Mouse (Mus musculus): Measurements from ENCODE around the gene Nphs1. TPM values are rescaled to one million over a fixed set of nuclear protein-coding genes. Genes with fewer than 3 reads are reported as not detected.
"Not testable (repeated sequence)": the region's sequence is repeated elsewhere in the genome, so short reads cannot be mapped to it uniquely, and the experiment has no call there.

The Nphs1 gene
- polyA plus RNA-seq, 1 experiment from 2014 or later, result 4.8 TPM

GRCm38 (mm10) chr7:30463996-30464395, 5.9 kb downstream of the Nphs1 start:
- H3K27me3 ChIP-seq, result peaks cover 97% of the 10 kb centered on the region

DNA sequence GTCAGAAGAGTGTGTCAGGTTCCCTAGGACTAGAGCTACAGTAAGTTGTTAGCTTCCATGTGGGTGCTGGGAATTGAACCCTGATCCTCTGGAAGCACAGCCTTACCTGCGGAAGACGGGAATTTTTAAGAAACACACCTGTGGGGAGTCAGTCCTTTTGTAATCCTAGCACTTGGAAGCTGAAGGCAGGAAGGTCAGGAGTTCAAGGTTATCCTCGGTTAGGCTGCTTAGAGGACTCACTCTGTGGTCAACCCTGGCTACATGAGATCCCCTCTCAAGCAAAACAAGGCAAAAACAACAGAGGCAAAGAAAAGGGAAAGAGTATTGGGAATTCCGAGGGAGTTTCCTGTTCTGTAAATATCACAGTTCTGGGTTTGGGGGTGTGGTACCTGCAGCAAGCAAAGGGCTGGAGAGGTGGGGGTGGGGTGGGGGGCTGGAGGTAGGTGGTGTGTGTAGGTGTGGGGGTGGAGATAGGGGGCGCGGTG, 6.7 kb downstream of the Nphs1 start:
- ATAC-seq (replicated peaks; ENCODE audit: low FRiP score), result no peak
- 10% methylated on average over 6 of the region's 6 CpGs for WGBS
- no peaks in the 10 kb centered on the region for H3K9me3 ChIP-seq (replicated peaks)
- no peak overlapping the region for H3K4me3 ChIP-seq (replicated peaks)
- no peak overlapping the region for H3K4me2 ChIP-seq
- H3K36me3 ChIP-seq, result no peaks in the 10 kb centered on the region
- H3K4me1 ChIP-seq, result peaks cover 6% of the 10 kb centered on the region; the same call in 1 of the 2 replicates
- H3K27me3 ChIP-seq, result peaks cover 89% of the 10 kb centered on the region
- no peak overlapping the region for H3K9ac ChIP-seq
- H3K27ac ChIP-seq, result no peak overlapping the region

More at GRCm38 (mm10) chr7:30463996-30464395, 5.9 kb downstream of the Nphs1 start:
- H3K27ac ChIP-seq, result no peak overlapping the region
- H3K4me1 ChIP-seq, result peaks cover 6% of the 10 kb centered on the region; the same call in 1 of the 2 replicates
- H3K4me3 ChIP-seq (replicated peaks), result no peak overlapping the region
- ATAC-seq (replicated peaks; ENCODE audit: low FRiP score), result no peak
- no peaks in the 10 kb centered on the region for H3K9me3 ChIP-seq (replicated peaks)
- H3K36me3 ChIP-seq, result no peaks in the 10 kb centered on the region
- WGBS, result 25% methylated on average over 4 of the region's 4 CpGs
- no peak overlapping the region for H3K9ac ChIP-seq
- H3K4me2 ChIP-seq, result no peak overlapping the region

- Histone ChIP-seq H3K9me3 (replicated peaks) (0 out of 2 replicates have a peak, but pooled peaks cover 3% of the 10 kb centered on the region), H3K27ac (no peak overlapping the region), H3K27me3 (peaks cover 22% of the 10 kb centered on the region), H3K4me3 (replicated peaks) (no peak overlapping the region), H3K4me2 (no peak overlapping the region), H3K4me1 (peaks cover 3% of the 10 kb centered on the region), H3K36me3 (no peaks in the 10 kb centered on the region), H3K9ac (no peak overlapping the region)
- WGBS, result 42% methylated on average over 5 of the region's 5 CpGs
- no peak for ATAC-seq (replicated peaks; ENCODE audit: low FRiP score)
Measured at GRCm38 (mm10) chr7:30472411-30472810, 14.3 kb downstream of the Nphs1 start.

DNA sequence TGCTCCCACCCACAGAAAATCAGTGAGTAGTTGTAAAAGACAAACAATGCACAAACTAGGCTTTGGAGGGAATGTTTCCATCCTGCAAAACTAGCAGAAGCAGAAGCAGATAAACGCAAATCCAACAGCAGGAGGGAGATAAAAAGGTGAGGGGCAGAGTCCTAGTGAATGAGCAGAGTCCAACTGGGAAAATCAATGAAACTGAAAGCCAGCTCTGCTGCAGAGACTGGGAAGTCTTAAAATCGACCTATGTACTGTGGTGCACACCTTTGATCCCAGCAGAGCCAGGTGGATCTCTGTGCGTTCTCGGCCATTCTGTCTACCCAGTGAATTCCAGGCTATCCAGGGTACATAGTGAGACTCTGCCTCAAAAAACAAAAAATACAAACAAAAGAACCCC, 16.9 kb downstream of the Nphs1 start:
- Histone ChIP-seq H3K4me3 (replicated peaks) (no peak overlapping the region), H3K9ac (no peak overlapping the region), H3K27me3 (peaks cover 20% of the 10 kb centered on the region), H3K27ac (no peak overlapping the region), H3K4me2 (no peak overlapping the region), H3K9me3 (replicated peaks) (0 out of 2 replicates have a peak, but pooled peaks cover 3% of the 10 kb centered on the region), H3K4me1 (peaks cover 9% of the 10 kb centered on the region), H3K36me3 (no peaks in the 10 kb centered on the region)
- ATAC-seq (replicated peaks; ENCODE audit: low FRiP score), result no peak
- WGBS, result 65% methylated on average over 4 of the region's 4 CpGs

GRCm38 (mm10) chr7:30476136-30476535, 18.0 kb downstream of the Nphs1 start:
- not testable (repeated sequence) for H3K9me3 ChIP-seq (replicated peaks); H3K4me3 ChIP-seq (replicated peaks); H3K4me1 ChIP-seq; H3K36me3 ChIP-seq; H3K9ac ChIP-seq; H3K4me2 ChIP-seq; H3K27ac ChIP-seq; ATAC-seq (replicated peaks; ENCODE audit: low FRiP score)
- 91% methylated on average over 7 of the region's 7 CpGs for WGBS
- H3K27me3 ChIP-seq, result peaks cover 17% of the 10 kb centered on the region; the same call in 1 of the 2 replicates

DNA sequence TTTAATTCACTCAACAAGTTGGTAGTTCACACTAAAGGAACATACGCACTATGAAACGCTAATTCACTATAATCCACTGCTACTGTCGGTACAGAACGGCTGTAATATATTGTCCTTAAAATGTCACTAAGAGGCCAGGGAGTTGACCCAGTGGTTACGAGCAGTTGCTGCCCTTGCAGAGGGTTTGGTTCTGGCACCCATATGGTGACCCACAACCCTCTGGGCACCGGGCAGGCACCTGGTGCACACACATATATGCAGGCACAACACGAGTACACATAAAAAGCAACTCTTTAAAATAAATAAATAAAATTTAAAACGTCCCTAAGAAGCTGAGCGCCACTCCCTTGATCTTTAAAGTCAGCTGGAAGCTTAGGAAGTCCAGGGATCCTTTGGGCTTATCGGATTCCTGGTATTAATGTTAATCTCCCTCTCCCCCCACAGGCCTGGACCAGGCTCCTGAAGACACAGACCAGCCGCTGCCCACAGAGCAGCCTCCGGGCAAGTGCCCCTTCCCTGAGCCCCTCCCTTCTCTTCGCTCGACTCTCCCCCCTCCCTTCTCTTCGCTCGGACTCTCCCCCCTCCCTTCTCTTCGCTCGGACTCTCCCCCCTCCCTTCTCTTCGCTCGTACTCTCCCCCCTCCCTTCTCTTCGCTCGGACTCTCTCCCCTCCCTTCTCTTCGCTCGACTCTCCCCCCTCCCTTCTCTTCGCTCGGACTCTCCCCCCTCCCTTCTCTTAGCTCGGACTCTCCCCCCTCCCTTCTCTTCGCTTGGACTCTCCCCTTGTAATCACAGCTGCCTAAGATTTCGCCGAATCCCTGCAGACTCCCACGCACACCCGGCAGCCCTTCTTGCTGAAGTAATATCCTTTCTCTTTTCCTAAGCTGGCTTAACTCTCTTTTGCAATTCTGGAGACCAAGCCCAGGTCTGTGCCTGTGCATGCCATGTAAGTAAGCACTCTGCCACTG, 19.6 kb downstream of the Nphs1 start:
- 5% methylated on average over 29 of the region's 32 CpGs for WGBS
- ATAC-seq (replicated peaks; ENCODE audit: low FRiP score), result peak; percentile 74
- Histone ChIP-seq H3K4me1 (peaks cover 9% of the 10 kb centered on the region), H3K9me3 (replicated peaks) (no peaks in the 10 kb centered on the region), H3K27me3 (peaks cover 21% of the 10 kb centered on the region; the same call in 1 of the 2 replicates), H3K4me2 (peak overlapping the region; percentile 59), H3K4me3 (replicated peaks) (peak overlapping the region; percentile 35), H3K27ac (peak overlapping the region; percentile 48; the same call in 1 of the 2 replicates), H3K9ac (no peak overlapping the region), H3K36me3 (no peaks in the 10 kb centered on the region)

DNA sequence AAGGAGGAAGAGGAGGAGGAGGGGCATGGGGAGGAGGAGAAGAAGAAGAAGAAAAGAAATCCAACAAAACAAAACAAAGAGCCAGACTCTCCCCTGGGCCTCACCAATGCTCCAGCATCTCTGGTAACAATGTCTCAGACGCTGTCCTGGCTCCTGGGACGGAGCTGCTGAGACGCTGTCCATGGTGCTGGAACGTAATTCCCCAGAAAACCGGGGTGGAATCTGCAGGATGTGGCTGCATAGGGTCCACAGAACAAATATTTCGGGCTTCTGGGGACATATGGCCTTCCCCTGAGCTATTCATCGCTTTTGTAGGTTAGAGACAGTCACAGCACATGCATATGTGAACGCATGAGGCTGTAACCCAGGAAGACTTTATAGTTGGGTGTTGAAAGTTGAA, 26.1 kb downstream of the Nphs1 start:
- Histone ChIP-seq H3K4me2 (no peak overlapping the region), H3K27me3 (peaks cover 19% of the 10 kb centered on the region; the same call in 1 of the 2 replicates), H3K9me3 (replicated peaks) (no peaks in the 10 kb centered on the region), H3K27ac (no peak overlapping the region), H3K36me3 (no peaks in the 10 kb centered on the region), H3K4me3 (replicated peaks) (no peak overlapping the region), H3K4me1 (no peaks in the 10 kb centered on the region), H3K9ac (no peak overlapping the region)
- ATAC-seq (replicated peaks; ENCODE audit: low FRiP score), result no peak
- 18% methylated on average over 8 of the region's 8 CpGs for WGBS

- 32% methylated on average over 16 of the region's 16 CpGs for WGBS
- Histone ChIP-seq H3K4me3 (replicated peaks) (no peak overlapping the region), H3K9me3 (replicated peaks) (no peaks in the 10 kb centered on the region; the same call in 1 of the 2 replicates), H3K27ac (no peak overlapping the region), H3K9ac (no peak overlapping the region), H3K4me1 (peaks cover 12% of the 10 kb centered on the region), H3K36me3 (no peaks in the 10 kb centered on the region), H3K4me2 (no peak overlapping the region), H3K27me3 (no peaks in the 10 kb centered on the region)
- ATAC-seq (replicated peaks; ENCODE audit: low FRiP score), result no peak
Measured at GRCm38 (mm10) chr7:30490251-30490956, 32.3 kb downstream of the Nphs1 start.

- peaks cover 12% of the 10 kb centered on the region for H3K4me1 ChIP-seq
- no peaks in the 10 kb centered on the region for H3K36me3 ChIP-seq
- no peaks in the 10 kb centered on the region; the same call in 1 of the 2 replicates for H3K9me3 ChIP-seq (replicated peaks)
- H3K9ac ChIP-seq, result no peak overlapping the region
- WGBS, result 20% methylated on average over 6 of the region's 6 CpGs
- no peak overlapping the region for H3K27ac ChIP-seq
- no peak overlapping the region for H3K4me2 ChIP-seq
- no peaks in the 10 kb centered on the region for H3K27me3 ChIP-seq
- no peak for ATAC-seq (replicated peaks; ENCODE audit: low FRiP score)
- no peak overlapping the region for H3K4me3 ChIP-seq (replicated peaks)
Measured at GRCm38 (mm10) chr7:30490957-30491307, 32.8 kb downstream of the Nphs1 start.

DNA sequence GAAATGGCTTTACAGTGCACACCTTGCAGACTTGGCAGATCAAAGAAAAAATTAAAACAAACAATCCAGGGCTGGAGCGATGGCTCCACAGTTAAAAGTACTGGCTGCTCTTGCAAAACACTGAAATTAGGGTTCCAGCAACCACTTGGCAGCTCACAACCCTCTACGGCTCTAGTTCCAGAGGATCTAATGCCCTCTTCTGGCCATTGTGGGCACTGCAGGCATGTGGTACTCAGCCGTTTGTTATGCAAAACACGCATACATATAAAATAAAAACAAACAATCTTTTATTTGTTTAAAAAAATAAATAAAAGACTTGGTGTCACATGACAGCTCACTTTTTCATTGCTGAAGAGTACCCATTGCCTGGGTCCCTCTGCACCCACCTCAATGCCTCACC, 34.6 kb downstream of the Nphs1 start:
- H3K9me3 ChIP-seq (replicated peaks), result no peaks in the 10 kb centered on the region; the same call in 1 of the 2 replicates
- no peaks in the 10 kb centered on the region for H3K27me3 ChIP-seq
- no peaks in the 10 kb centered on the region for H3K36me3 ChIP-seq
- H3K4me1 ChIP-seq, result peaks cover 12% of the 10 kb centered on the region
- no peak overlapping the region for H3K27ac ChIP-seq
- H3K4me2 ChIP-seq, result no peak overlapping the region
- no peak overlapping the region for H3K4me3 ChIP-seq (replicated peaks)
- no peak for ATAC-seq (replicated peaks; ENCODE audit: low FRiP score)
- WGBS, result 20% methylated on average over 4 of the region's 4 CpGs
- no peak overlapping the region for H3K9ac ChIP-seq

DNA sequence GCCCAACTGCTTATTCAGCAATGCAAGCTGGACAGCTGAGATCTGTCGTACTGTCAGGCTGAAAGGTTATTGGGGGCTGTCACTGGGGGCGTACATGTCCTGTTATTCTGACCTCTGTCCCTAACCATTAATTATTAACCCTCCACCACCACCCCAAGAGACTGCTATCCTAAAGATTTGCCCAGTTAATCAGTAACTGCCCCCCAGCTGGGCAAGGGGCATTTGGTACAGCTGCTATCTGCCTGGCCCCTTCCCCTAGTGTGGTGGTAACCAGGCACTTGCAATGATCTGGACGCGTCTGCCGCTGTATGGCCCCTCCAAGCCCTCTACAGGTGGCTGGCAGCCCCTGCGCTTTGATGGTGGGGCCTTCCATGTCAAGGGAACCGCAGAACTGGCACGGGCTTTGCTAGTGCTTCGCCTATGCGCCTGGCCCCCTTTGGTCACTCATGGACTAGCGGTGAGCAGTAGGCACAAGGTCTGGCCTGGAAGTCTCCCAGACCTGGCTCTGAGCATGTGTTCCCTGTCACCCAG, 35.4 kb downstream of the Nphs1 start, which contains the start of gene Prodh2:
Prodh2 (plus strand) TSS at position 222 of the 531 bp plus-strand sequence.
- Histone ChIP-seq H3K36me3 (no peaks in the 10 kb centered on the region), H3K27ac (peak within 1 kb of the TSS; percentile 22; the same call in 1 of the 2 replicates), H3K9ac (no peak within 1 kb of the TSS), H3K4me1 (peaks cover 12% of the 10 kb centered on the region), H3K9me3 (replicated peaks) (no peaks in the 10 kb centered on the region; the same call in 1 of the 2 replicates), H3K4me2 (peak within 1 kb of the TSS; percentile 7; the same call in 1 of the 2 replicates), H3K4me3 (replicated peaks) (no peak within 1 kb of the TSS), H3K27me3 (no peaks in the 10 kb centered on the region)
- peak; percentile 74 for ATAC-seq (replicated peaks; ENCODE audit: low FRiP score)
- 45% methylated on average over 11 of the region's 11 CpGs for WGBS

Measured in kidney, embryonic 15.5 days (tissue).